Mouse (Mus musculus) hindbrain, embryonic 11.5 days (tissue): ENCODE results near the gene Etfbkmt. TPM values are rescaled to one million over a fixed set of nuclear protein-coding genes. Genes with fewer than 3 reads are reported as not detected.
A peak's percentile ranks its signal among the peaks of the same experiment; 100 is the strongest.

ENCODE experiments used
- ATAC-seq: fragments of 200-750 bp; cut with Nextera tagmentation; 2 replicates; pipeline ENCODE4 v1.8.0; 2017; ENCODE audit warnings: mild to moderate bottlenecking, moderate TSS enrichment, moderate library complexity; ENCODE audit not compliant: low FRiP score
- DNase-seq: peaks from one replicate; pipeline ENCODE4 v3.0.0-alpha.2; 2015; ENCODE audit warnings: low spot score
- H3K27ac ChIP-seq: fragments of 300-500 bp; sonication (generic); 2 replicates; pipeline ENCODE4 v1.5.1; 2014; ENCODE audit warnings: mild to moderate bottlenecking, low read depth, low read length
- H3K27me3 ChIP-seq: fragments of 300-500 bp; sonication (generic); 2 replicates; pipeline ENCODE4 v1.6.1; 2014; ENCODE audit warnings: mild to moderate bottlenecking, low read length, moderate library complexity, mixed read lengths; ENCODE audit not compliant: control insufficient read depth, insufficient read depth
- H3K36me3 ChIP-seq: fragments of 300-500 bp; sonication (generic); 2 replicates; pipeline ENCODE4 v1.6.1; 2014; ENCODE audit warnings: mild to moderate bottlenecking, low read length, moderate library complexity, mixed read lengths; ENCODE audit not compliant: control insufficient read depth, insufficient read depth
- H3K4me1 ChIP-seq: fragments of 300-500 bp; sonication (generic); replicated peaks from 2 replicates; pipeline ENCODE4 v1.6.1; 2014; ENCODE audit warnings: low read length, mixed read lengths; ENCODE audit not compliant: control insufficient read depth, insufficient read depth
- H3K4me2 ChIP-seq: fragments of 300-500 bp; sonication (generic); replicated peaks from 2 replicates; pipeline ENCODE4 v1.6.1; 2014; ENCODE audit warnings: mild to moderate bottlenecking, low read depth, low read length
- H3K4me3 ChIP-seq: fragments of 300-500 bp; sonication (generic); 2 replicates; pipeline ENCODE4 v1.5.1; 2014; ENCODE audit warnings: low read depth, low read length
- H3K9ac ChIP-seq: fragments of 300-500 bp; sonication (generic); 2 replicates; pipeline ENCODE4 v1.6.1; 2014; ENCODE audit warnings: low read depth, low read length
- H3K9me3 ChIP-seq: fragments of 300-500 bp; sonication (generic); 2 replicates; pipeline ENCODE4 v1.6.1; 2016; ENCODE audit warnings: low read length; ENCODE audit not compliant: control insufficient read depth
- WGBS: fragments of 180-500 bp; shearing (Covaris S2); extraction: QIAGEN DNeasy Blood & Tissue Kit; methylation state at CpG from one replicate; pipeline ENCODE4 v1.1.7; 2014; 5-methylcytosine and 5-hydroxymethylcytosine counted together
- polyA plus RNA-seq: library from polyadenylated mRNA; unstranded; fragments of >200 nt; fragmentation: Nextera tagmentation; extraction: Ambion mirVana; gene quantifications from 2 replicates; pipeline ENCODE4 v1.2.1, GENCODE M21; 2014

Gene Etfbkmt
- 8.8 and 8.9 TPM in 2 replicates for polyA plus RNA-seq

DNA sequence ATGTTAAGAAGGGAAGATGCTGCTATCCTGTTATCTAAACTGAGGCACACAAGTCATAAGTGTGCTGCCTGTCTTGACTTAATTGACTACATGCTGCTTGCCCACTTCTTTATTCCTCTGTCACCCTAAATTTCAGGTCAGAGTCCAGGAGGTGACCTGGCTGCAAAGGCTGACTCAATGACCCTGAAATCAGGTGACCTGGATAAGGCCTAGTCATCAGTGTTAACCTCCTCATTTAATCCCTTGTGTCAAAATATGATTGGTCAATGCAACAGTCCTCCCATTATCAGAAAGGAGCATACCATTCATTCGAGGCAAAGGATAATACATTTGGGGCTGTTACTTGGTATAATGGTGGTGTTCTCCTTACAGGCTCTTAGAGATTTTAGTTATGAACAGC is at the start of gene Etfbkmt:
TSS of gene Etfbkmt (plus strand) at position 379 of the 400 bp plus-strand sequence.
- ATAC-seq (no peak), DNase-seq (no peak)
- no peak within 1 kb of the TSS for H3K4me3 ChIP-seq
- H3K4me1 ChIP-seq = no peaks in the 10 kb centered on the region
- no peak within 1 kb of the TSS for H3K4me2 ChIP-seq
- 82% methylated on average over 1 of the region's 1 CpGs for WGBS
- H3K9me3 ChIP-seq = no peaks in the 10 kb centered on the region
- H3K27me3 ChIP-seq = no peaks in the 10 kb centered on the region
- H3K27ac ChIP-seq = no peak within 1 kb of the TSS
- no peaks in the 10 kb centered on the region for H3K36me3 ChIP-seq
- no peak within 1 kb of the TSS for H3K9ac ChIP-seq

DNA sequence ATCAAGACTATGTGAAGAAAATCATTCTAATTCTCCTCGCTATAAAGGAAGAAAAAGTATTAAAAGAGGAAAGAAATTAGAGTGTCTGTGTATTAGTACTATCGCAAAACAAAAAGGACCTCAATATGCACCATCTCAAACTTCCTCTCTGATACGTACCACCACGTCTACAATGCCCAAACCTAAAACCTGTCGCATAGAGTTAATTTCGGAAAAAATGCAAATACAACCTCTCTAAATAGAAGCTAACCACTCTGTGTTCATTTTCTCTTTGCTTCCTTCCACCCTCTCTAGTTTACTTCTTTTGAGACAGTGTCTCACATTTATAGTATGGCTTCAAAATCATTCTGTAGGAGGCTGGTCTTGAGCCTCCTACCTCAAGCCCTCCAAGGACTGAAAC is 47.2 kb upstream of the Etfbkmt start:
- Histone ChIP-seq H3K4me2 (no peak overlapping the region), H3K4me3 (no peak overlapping the region), H3K9ac (no peak overlapping the region), H3K36me3 (no peaks in the 10 kb centered on the region), H3K4me1 (no peaks in the 10 kb centered on the region), H3K9me3 (no peaks in the 10 kb centered on the region), H3K27ac (no peak overlapping the region), H3K27me3 (no peaks in the 10 kb centered on the region)
- ATAC-seq = no peak
- 95% methylated on average over 6 of the region's 6 CpGs for WGBS
- DNase-seq = no peak

DNA sequence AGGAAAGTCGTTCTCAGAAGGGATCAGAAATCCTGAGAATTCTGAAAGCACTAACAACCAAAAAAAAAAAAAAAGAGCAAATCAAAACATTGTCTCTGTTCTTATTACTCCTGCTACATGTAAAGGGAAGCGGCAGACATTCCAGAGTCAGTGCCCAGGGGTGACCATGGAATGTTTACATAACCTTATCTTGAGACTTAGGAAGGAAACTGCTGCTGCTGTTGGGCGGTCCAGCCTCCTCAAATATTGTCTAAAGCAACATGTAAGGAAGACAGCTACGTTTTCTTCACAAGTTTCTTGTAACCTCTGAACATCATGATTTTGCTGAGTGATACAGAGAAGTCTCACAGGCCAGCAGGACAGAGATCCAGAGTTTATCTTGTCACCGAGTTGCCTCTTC is 46.2 kb upstream of the Etfbkmt start:
- H3K27me3 ChIP-seq = no peaks in the 10 kb centered on the region
- H3K27ac ChIP-seq = no peak overlapping the region
- no peak overlapping the region for H3K9ac ChIP-seq
- DNase-seq = no peak
- no peak overlapping the region for H3K4me3 ChIP-seq
- no peaks in the 10 kb centered on the region for H3K4me1 ChIP-seq
- ATAC-seq = no peak
- WGBS = 63% methylated on average over 5 of the region's 5 CpGs
- H3K36me3 ChIP-seq = no peaks in the 10 kb centered on the region
- H3K9me3 ChIP-seq = no peaks in the 10 kb centered on the region
- no peak overlapping the region for H3K4me2 ChIP-seq

DNA sequence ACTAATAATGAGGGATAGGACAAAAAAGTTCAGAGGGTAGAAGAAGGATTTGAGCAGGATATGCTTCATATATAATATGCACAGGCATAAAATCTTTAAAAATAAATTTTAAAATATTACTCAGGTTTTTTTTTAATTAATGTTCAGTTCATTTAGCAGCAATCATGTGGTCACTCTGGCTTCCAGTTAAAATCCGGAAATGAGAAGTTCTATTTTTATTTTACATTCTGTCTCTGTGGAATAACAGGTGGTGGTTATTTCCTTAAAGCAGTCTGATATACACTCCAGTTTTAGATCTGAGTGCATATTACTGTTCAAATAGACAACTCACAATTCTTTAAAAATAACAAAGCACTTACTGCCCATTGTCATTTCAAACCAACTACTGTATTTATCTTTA is 45.1 kb upstream of the Etfbkmt start:
- WGBS = 95% methylated on average over 1 of the region's 1 CpGs
- Histone ChIP-seq H3K27me3 (no peaks in the 10 kb centered on the region), H3K4me3 (no peak overlapping the region), H3K9ac (no peak overlapping the region), H3K4me1 (0 out of 2 replicates have a peak, but pooled peaks cover 2% of the 10 kb centered on the region), H3K9me3 (no peaks in the 10 kb centered on the region), H3K4me2 (no peak overlapping the region), H3K27ac (no peak overlapping the region), H3K36me3 (no peaks in the 10 kb centered on the region)
- DNase-seq (no peak), ATAC-seq (no peak)

DNA sequence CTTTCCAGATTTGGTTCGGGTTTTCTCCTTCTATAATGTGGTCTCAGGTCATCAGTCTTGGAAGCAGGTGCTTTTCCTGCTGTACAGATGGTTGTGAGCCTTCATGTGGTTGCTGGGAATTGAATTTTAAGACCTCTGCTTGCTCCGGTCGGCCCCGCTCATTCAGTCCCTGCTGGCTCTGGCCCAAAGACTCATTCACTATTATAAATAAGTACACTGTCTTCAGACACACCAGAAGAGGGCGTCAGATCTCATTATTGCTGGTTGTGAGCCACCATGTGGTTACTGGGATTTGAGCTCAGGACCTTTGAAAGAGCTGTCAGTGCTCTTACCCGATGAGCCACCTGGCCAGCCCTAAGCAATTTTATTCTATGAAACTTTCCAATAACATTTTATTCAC is 44.3 kb upstream of the Etfbkmt start:
- H3K4me3 ChIP-seq = no peak overlapping the region
- no peaks in the 10 kb centered on the region for H3K36me3 ChIP-seq
- H3K9me3 ChIP-seq = no peaks in the 10 kb centered on the region
- H3K4me1 ChIP-seq = 0 out of 2 replicates have a peak, but pooled peaks cover 2% of the 10 kb centered on the region
- 86% methylated on average over 6 of the region's 6 CpGs for WGBS
- H3K27me3 ChIP-seq = no peaks in the 10 kb centered on the region
- ATAC-seq = no peak
- DNase-seq = no peak
- H3K4me2 ChIP-seq = no peak overlapping the region
- H3K9ac ChIP-seq = no peak overlapping the region
- no peak overlapping the region for H3K27ac ChIP-seq

DNA sequence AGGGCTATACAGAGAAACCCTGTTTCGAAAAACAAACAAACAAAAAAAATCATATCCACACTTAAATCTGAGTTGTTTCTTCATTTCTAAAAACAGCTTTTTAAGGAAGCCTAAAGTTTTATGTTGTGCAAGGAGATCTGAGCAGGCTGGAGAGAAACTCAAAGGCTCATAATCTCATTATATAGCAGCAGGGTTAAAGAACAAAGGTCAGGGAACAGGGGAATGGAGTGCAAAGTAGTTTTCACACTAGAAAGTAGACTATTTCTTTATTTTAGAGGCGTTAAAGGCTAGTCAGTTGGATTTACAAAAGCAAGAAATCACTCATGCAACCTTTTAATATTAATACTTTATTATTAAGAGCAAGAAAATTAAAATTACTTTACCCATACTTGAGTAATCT is 43.4 kb upstream of the Etfbkmt start:
- DNase-seq (no peak), ATAC-seq (no peak)
- Histone ChIP-seq H3K27ac (no peak overlapping the region), H3K4me3 (no peak overlapping the region), H3K9ac (no peak overlapping the region), H3K36me3 (no peaks in the 10 kb centered on the region), H3K4me2 (no peak overlapping the region), H3K9me3 (no peaks in the 10 kb centered on the region), H3K27me3 (no peaks in the 10 kb centered on the region), H3K4me1 (0 out of 2 replicates have a peak, but pooled peaks cover 2% of the 10 kb centered on the region)
- 86% methylated on average over 2 of the region's 2 CpGs for WGBS

DNA sequence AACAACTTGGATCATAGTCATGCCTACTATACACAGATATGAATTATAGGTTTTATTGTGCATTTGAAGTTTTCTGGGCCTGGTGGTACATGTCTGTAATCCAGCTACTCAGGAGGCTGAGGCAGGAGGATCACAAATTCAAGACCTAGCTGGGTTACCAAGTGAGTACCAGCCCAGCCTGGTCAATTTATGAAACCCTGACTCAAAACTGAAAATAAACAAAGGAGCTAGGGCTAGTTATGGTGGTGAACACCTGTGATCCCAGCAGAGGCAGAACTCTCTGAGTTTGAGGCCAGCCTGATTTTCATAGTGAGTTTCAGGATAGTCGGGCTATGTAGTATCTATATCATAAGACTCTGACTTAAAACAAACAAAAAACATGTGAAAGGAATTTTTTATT is 42.4 kb upstream of the Etfbkmt start:
- 93% methylated on average over 1 of the region's 1 CpGs for WGBS
- no peaks in the 10 kb centered on the region for H3K9me3 ChIP-seq
- ATAC-seq (no peak), DNase-seq (no peak)
- H3K9ac ChIP-seq = no peak overlapping the region
- no peaks in the 10 kb centered on the region for H3K27me3 ChIP-seq
- no peaks in the 10 kb centered on the region for H3K36me3 ChIP-seq
- H3K4me2 ChIP-seq = no peak overlapping the region
- 0 out of 2 replicates have a peak, but pooled peaks cover 2% of the 10 kb centered on the region for H3K4me1 ChIP-seq
- no peak overlapping the region for H3K27ac ChIP-seq
- H3K4me3 ChIP-seq = no peak overlapping the region

DNA sequence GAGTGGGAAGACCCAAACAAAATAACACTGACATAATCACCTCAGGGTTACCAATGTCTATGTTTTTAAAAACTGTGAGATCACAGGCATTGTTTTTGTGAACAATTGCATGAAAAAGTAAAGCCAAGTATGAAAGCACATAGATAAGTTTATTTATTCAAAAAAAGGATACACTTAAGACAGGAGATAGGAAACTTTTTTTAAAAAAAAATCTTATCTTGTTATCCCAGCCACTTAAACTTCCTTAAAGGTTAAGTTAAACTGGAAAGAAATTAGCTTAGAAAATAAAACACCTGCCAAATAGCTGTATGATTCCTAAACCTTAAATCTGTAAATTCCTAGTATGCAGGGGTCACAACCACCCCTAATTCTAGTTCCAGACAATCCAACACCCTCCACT is 40.7 kb upstream of the Etfbkmt start:
- Histone ChIP-seq H3K27me3 (no peaks in the 10 kb centered on the region), H3K9ac (no peak overlapping the region), H3K4me2 (no peak overlapping the region), H3K9me3 (no peaks in the 10 kb centered on the region), H3K27ac (no peak overlapping the region), H3K4me3 (no peak overlapping the region), H3K4me1 (0 out of 2 replicates have a peak, but pooled peaks cover 2% of the 10 kb centered on the region), H3K36me3 (no peaks in the 10 kb centered on the region)
- no peak for ATAC-seq
- DNase-seq = no peak

DNA sequence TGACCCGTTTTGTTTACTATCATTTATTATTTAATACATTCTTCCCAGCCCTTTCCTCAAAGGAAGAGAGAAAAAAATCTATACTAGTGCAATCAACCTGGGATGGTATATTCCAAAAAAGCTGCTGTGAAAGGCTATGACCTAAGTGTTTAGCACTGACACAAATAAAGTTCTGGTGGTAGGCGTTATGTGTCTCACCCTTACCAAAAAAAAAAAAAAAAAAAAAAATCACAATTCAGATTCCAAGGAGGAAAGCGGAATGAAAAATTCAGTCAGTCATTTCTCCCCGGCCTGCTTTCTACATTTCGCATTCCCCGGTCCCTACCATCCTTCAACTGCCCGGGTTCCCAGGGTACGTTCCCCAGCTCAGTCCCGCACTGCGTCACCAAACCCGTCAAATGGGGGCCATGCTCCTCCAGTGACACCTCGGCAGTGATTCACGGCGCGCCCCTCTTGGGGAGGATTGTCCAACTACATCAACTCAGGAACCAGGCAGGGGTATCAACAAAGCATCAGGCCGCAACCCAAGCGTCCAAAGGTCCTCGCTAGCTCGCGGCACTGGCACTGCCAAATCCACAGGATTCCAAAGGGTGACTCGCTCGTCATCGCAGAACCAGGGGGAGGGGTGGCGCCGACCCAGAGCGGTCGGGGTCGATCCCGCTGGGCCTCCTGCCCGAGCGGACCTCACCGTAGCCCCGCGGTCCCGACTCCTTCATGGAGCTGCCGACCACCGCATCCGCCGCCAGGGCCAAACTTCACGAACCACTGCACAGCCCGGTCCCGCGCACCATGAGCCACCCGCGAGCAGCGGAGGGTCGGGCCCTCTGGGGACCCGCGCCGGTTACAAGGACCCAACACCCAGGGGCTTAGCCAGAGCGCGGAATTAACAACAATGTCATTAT is 39.2 kb upstream of the Etfbkmt start:
- Histone ChIP-seq H3K27ac (peak overlapping the region; percentile 96), H3K4me2 (peak overlapping the region; percentile 71), H3K36me3 (no peaks in the 10 kb centered on the region), H3K9ac (peak overlapping the region; percentile 93), H3K27me3 (no peaks in the 10 kb centered on the region), H3K4me3 (peak overlapping the region; percentile 83), H3K9me3 (no peaks in the 10 kb centered on the region), H3K4me1 (0 out of 2 replicates have a peak, but pooled peaks cover 2% of the 10 kb centered on the region)
- 2% methylated on average over 52 of the region's 52 CpGs for WGBS
- DNase-seq = peak; percentile 78
- peak; percentile 70 for ATAC-seq
